Mouse (Mus musculus) spleen, adult 2 months (tissue): ENCODE measurements at regions not wholly inside any gene's neighbourhood (a gene's known extent, or its start where the extent isn't known, plus 50 kb on each side); places are given as distances from the start of the nearest gene placed in this dataset.

Source experiments
- CTCF ChIP-seq: fragments of 200-500 bp; IDR thresholded peaks from 2 replicates; pipeline ENCODE4 v1.5.1; 2011; ENCODE audit warnings: mild to moderate bottlenecking, inconsistent platforms; ENCODE audit not compliant: insufficient read depth, insufficient read length, insufficient replicate concordance; ENCODE audit errors: extremely low read depth
- POLR2A ChIP-seq: fragments of 200-500 bp; IDR thresholded peaks from 2 replicates; pipeline ENCODE4 v1.6.1; 2011; ENCODE audit warnings: low read depth, low read length, inconsistent platforms

GRCm38 (mm10) chr13:94721625-94722024 is 67.1 kb upstream of the Tbca start:
- no peak for TF ChIP-seq CTCF
- no peak for TF ChIP-seq POLR2A
